Comparison of ENCODE assay signal across 8 mouse cellular contexts in the genomic region with DNA sequence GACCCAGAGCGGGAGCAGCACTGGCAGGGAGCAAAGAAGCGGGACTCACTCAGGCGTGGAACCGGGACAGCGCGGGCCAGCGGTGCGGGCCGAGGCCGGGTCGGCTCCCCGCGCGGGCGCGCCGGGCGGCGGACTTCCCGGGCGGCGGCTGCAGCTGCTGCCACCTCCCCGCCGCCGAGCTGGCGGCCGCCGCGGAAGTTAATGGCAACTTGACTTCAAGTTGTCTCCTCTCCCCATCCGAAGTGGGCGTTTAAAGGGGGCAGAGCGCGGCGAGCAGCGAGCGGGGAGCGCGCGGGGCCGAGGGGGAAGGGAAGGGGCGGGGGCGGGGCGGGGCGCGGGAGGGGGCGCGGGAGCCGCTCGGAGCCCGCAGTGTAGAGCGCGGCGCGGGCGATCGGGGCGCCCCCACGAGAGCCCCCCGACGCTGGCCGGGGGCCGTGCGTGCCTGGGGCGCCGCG. TPM values are rescaled to one million over a fixed set of nuclear protein-coding genes. Genes with fewer than 3 reads are reported as not detected.
A peak's percentile ranks its signal among the peaks of the same experiment; 100 is the strongest.
DNase-seq lines count a peak whose midpoint lies in the region; ATAC-seq and TF ChIP-seq lines count a peak whose summit lies in the region.

No protein-coding gene starts in this region.

- peak overlapping the region; percentile 56 for H3K4me3 ChIP-seq in cortical plate, adult 2 months (ENCODE audit: insufficient read depth, low read length)
- peak overlapping the region; percentile 62 for H3K4me3 ChIP-seq in hindbrain, embryonic 11.5 days (ENCODE audit: low read depth, low read length)
- peak overlapping the region; percentile 66 for H3K4me3 ChIP-seq in liver, embryonic 11.5 days (ENCODE audit: low read depth, low read length)
- no peak overlapping the region for H3K4me3 ChIP-seq in myocyte
- peak overlapping the region; percentile 90 for H3K4me3 ChIP-seq in thymus, adult 2 months (ENCODE audit: control insufficient read depth, insufficient read depth, low read length)

- no peaks in the 10 kb centered on the region for H3K9me3 ChIP-seq in hindbrain, embryonic 11.5 days (ENCODE audit: control insufficient read depth, low read length)
- no peaks in the 10 kb centered on the region for H3K9me3 ChIP-seq in liver, embryonic 11.5 days (ENCODE audit: control insufficient read depth, low read length)

- peak; percentile 33 for DNase-seq in right cerebral cortex, adult 18-20 months
- no peak for DNase-seq in right cerebral cortex, adult 2 months (ENCODE audit: low spot score in 2 of 2)
- peak; percentile 62 for DNase-seq in hindbrain, embryonic 11.5 days (ENCODE audit: low spot score)
- no peak for DNase-seq in liver, embryonic 11.5 days (ENCODE audit: low spot score)
- peak; percentile 86 for DNase-seq in thymus, adult 2 months
- DNase-seq in layer of hippocampus, adult 9-10 months (ENCODE audit: low spot score) = no peak

- H3ac ChIP-seq in myocyte (ENCODE audit: control insufficient read depth, insufficient read length) = no peak overlapping the region

- H3K27me3 ChIP-seq in hindbrain, embryonic 11.5 days (ENCODE audit: control insufficient read depth, insufficient read depth, low read length) = peaks cover 20% of the 10 kb centered on the region
- peaks cover 48% of the 10 kb centered on the region for H3K27me3 ChIP-seq in liver, embryonic 11.5 days (replicated peaks; ENCODE audit: control insufficient read depth, insufficient read depth, low read length)
- peaks cover 30% of the 10 kb centered on the region for H3K27me3 ChIP-seq in myocyte (ENCODE audit: control insufficient read depth, insufficient read depth, insufficient read length)
- no peaks in the 10 kb centered on the region for H3K27me3 ChIP-seq in thymus, adult 2 months (ENCODE audit: control insufficient read depth, insufficient read depth, low read length)

- TF ChIP-seq CTCF in cortical plate, adult 2 months (IDR thresholded peaks at IDR 0.05; ENCODE audit: extremely low read depth, insufficient read depth, low read length) = no peak
- TF ChIP-seq CTCF in thymus, adult 2 months (IDR thresholded peaks at IDR 0.05; ENCODE audit: borderline replicate concordance, control insufficient read depth, extremely low read depth, insufficient read depth, low read length, poor library complexity) = no peak

- 0 out of 2 replicates have a peak overlapping the region, but pooled peaks have one; percentile 4 for H3K27ac ChIP-seq in cortical plate, adult 2 months (ENCODE audit: insufficient read depth, low read length)
- no peak overlapping the region for H3K27ac ChIP-seq in hindbrain, embryonic 11.5 days (ENCODE audit: low read depth, low read length)
- H3K27ac ChIP-seq in liver, embryonic 11.5 days (ENCODE audit: low read depth, low read length) = no peak overlapping the region
- H3K27ac ChIP-seq in thymus, adult 2 months (ENCODE audit: control insufficient read depth, insufficient read depth, low read length) = peak overlapping the region; percentile 98

- 0% methylated on average over 39 of the region's 66 CpGs for WGBS in hindbrain, embryonic 11.5 days
- under 1% methylated on average over 43 of the region's 66 CpGs for WGBS in liver, embryonic 11.5 days
- WGBS in thymus, adult 2 months = under 1% methylated on average over 33 of the region's 66 CpGs

- TF ChIP-seq POLR2A in cortical plate, adult 2 months (IDR thresholded peaks at IDR 0.05; ENCODE audit: extremely low read depth, insufficient read depth, low read length) = no peak
- TF ChIP-seq POLR2A in myocyte (IDR thresholded peaks at IDR 0.05; ENCODE audit: insufficient read length, low read depth) = no peak
- peak; percentile 95 for TF ChIP-seq POLR2A in thymus, adult 2 months (IDR thresholded peaks at IDR 0.05; ENCODE audit: control insufficient read depth, extremely low read depth, insufficient read depth, low read length, poor library complexity)

- no peaks in the 10 kb centered on the region for H3K79me2 ChIP-seq in myocyte (ENCODE audit: control insufficient read depth, insufficient read depth)

- H3K36me3 ChIP-seq in hindbrain, embryonic 11.5 days (ENCODE audit: control insufficient read depth, insufficient read depth, low read length) = no peaks in the 10 kb centered on the region
- no peaks in the 10 kb centered on the region for H3K36me3 ChIP-seq in liver, embryonic 11.5 days (ENCODE audit: control insufficient read depth, insufficient read depth, low read length)
- no peaks in the 10 kb centered on the region for H3K36me3 ChIP-seq in myocyte (ENCODE audit: control insufficient read depth, insufficient read depth)
- H3K36me3 ChIP-seq in thymus, adult 2 months (ENCODE audit: control insufficient read depth, insufficient read depth, low read length) = peaks cover 15% of the 10 kb centered on the region

- peak; percentile 86 for ATAC-seq in hindbrain, embryonic 11.5 days (ENCODE audit: low FRiP score)
- peak; percentile 66 for ATAC-seq in liver, embryonic 11.5 days (replicated peaks; ENCODE audit: low FRiP score)

- peak overlapping the region; percentile 99 for H3K4me2 ChIP-seq in hindbrain, embryonic 11.5 days (replicated peaks; ENCODE audit: low read depth, low read length)
- peak overlapping the region; percentile 97 for H3K4me2 ChIP-seq in liver, embryonic 11.5 days
- peak overlapping the region; percentile 64 for H3K4me2 ChIP-seq in myocyte (ENCODE audit: low read depth)

- peak overlapping the region; percentile 62 for H3K9ac ChIP-seq in hindbrain, embryonic 11.5 days (ENCODE audit: low read depth, low read length)
- H3K9ac ChIP-seq in liver, embryonic 11.5 days (ENCODE audit: low read depth, low read length) = peak overlapping the region; percentile 37; the same call in 1 of the 2 replicates

- no peaks in the 10 kb centered on the region for H3K4me1 ChIP-seq in cortical plate, adult 2 months (ENCODE audit: control insufficient read depth, insufficient read depth, low read length)
- peaks cover 7% of the 10 kb centered on the region; the same call in 1 of the 2 replicates for H3K4me1 ChIP-seq in hindbrain, embryonic 11.5 days (replicated peaks; ENCODE audit: control insufficient read depth, insufficient read depth, low read length)
- no peaks in the 10 kb centered on the region for H3K4me1 ChIP-seq in liver, embryonic 11.5 days (replicated peaks; ENCODE audit: control insufficient read depth, insufficient read depth, low read length)
- peaks cover 11% of the 10 kb centered on the region for H3K4me1 ChIP-seq in thymus, adult 2 months (replicated peaks; ENCODE audit: control insufficient read depth, insufficient read depth, low read length)

TF ChIP-seq in myocyte, 11 proteins besides CTCF, POLR2A, EP300 and RAD21:
- TF ChIP-seq MAX (IDR thresholded peaks at IDR 0.05; ENCODE audit: low read depth) (no peak), USF1 (IDR thresholded peaks at IDR 0.05; ENCODE audit: low read depth) (no peak), TCF3 (IDR thresholded peaks at IDR 0.05; ENCODE audit: insufficient read length, low read depth) (no peak), POLR2AphosphoS2 (IDR thresholded peaks at IDR 0.05; ENCODE audit: insufficient read length, low read depth) (no peak), MYOD1 (IDR thresholded peaks at IDR 0.05; ENCODE audit: control insufficient read depth in 1 of 3, insufficient read length in 2 of 3, low read depth in 2 of 3) (no peak), REST (IDR thresholded peaks at IDR 0.05; ENCODE audit: insufficient read depth, insufficient read length) (no peak), TCF12 (IDR thresholded peaks at IDR 0.05; ENCODE audit: insufficient read depth, poor library complexity, severe bottlenecking) (no peak), MYOG (IDR thresholded peaks at IDR 0.05; ENCODE audit: control insufficient read depth in 1 of 3, insufficient read depth in 1 of 3, insufficient read length in 2 of 3, low read depth in 2 of 3) (no peak), E2F4 (IDR thresholded peaks at IDR 0.05; ENCODE audit: insufficient read depth) (no peak), SRF (IDR thresholded peaks at IDR 0.05; ENCODE audit: control insufficient read depth, insufficient read length, low read depth) (no peak), CEBPB (IDR thresholded peaks at IDR 0.05; ENCODE audit: insufficient read depth, poor library complexity, severe bottlenecking) (no peak)

RNA-seq across cellular contexts. Expression of gene Satb1, which starts 0.6 kb away (rescaled TPM):
- polyA plus RNA-seq in cortical plate, adult 2 months (2012; rRNA removed) = 86.8 and 93.1 TPM in 2 replicates
- polyA plus RNA-seq in hindbrain, embryonic 11.5 days (2014; fragmentation: Nextera tagmentation; extraction: Ambion mirVana) = 29.5 and 32.0 TPM in 2 replicates
- 3.9 and 4.0 TPM in 2 replicates for polyA plus RNA-seq in liver, embryonic 11.5 days (2014; fragmentation: Nextera tagmentation; extraction: Ambion mirVana)
- polyA plus RNA-seq in myocyte (2012; fragmentation: generic; extraction: Trizol) = 0.67 TPM
- polyA plus RNA-seq in thymus, adult 2 months (2012; rRNA removed) = 873 and 1,043 TPM in 2 replicates

Comparison
In these comparisons a context has a peak if more than half of its experiments do, and no peak if none do; other contexts are left out.
1. DNase-seq: peak in right cerebral cortex, adult 18-20 months (single experiment), hindbrain, embryonic 11.5 days (single experiment) and thymus, adult 2 months (single experiment); none in right cerebral cortex, adult 2 months (0 of 2), liver, embryonic 11.5 days (single experiment) and layer of hippocampus, adult 9-10 months (single experiment).
2. H3K27ac ChIP-seq: peak in cortical plate, adult 2 months (single experiment) and thymus, adult 2 months (single experiment); none in hindbrain, embryonic 11.5 days (single experiment) and liver, embryonic 11.5 days (single experiment).
3. Peak in every context shown above with its lines, with median percentiles within 50 percentile points of each other: H3K4me2 ChIP-seq.